Mouse (Mus musculus) layer of hippocampus, postnatal 25 days (tissue): ENCODE results near the gene Ric8b. TPM values are rescaled to one million over a fixed set of nuclear protein-coding genes. Genes with fewer than 3 reads are reported as not detected.

Experiments
- DNase-seq, 2 experiments: peaks; one replicate each; pipeline ENCODE4 v3.0.0; 2022; ENCODE audit warnings: mixed read lengths in 2 of 2, low spot score in 1 of 2; ENCODE audit errors: extremely low spot score in 1 of 2
- total RNA-seq, 2 experiments: library from RNA; stranded (reverse); gene quantifications; 2 replicates each; pipeline ENCODE4 v1.2.3; 2021

Gene Ric8b
- total RNA-seq, 2 experiments from 2014 or later, result 35.4 to 41.0 TPM

DNA sequence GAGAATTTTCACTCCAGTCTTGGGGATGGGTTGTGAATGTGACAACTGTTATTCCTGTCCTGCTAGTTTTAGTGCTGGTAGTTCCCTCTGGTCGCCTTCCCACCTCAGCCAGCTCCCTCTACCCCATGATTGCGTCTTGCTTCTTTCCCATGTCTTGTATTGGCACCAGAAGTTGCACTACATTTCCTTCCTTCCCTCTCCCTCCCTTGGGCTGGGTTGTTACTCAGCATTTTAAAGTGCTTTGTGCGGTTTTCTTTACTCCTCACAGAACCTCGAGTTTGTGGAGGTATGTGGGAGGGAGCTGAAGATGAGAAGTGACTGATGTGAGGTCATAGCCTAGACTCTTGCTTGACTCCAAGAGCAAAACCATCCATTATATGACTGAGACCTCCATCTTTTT lies 38.8 kb downstream of the Ric8b start:
- DNase-seq, result no peak

DNA sequence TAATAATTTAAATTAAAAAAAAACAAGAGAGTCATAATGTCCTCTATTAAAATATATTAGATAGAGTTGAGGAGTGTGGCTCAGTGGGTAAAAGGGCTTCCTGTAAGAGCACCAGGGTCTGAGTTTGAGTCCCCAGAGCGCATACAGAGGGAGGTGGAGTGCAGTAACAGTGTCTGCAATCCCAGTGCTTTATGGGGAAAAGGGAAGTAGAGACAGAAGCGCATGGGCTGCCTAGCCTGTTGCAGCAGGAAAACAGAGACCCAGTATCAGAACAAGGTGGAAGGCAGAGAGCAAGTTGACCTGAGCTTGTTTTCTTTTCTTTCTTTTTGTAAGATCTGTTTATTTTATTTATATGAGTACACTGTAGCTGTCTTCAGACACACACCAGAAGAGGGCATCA lies 41.2 kb downstream of the Ric8b start:
- no peak for DNase-seq

DNA sequence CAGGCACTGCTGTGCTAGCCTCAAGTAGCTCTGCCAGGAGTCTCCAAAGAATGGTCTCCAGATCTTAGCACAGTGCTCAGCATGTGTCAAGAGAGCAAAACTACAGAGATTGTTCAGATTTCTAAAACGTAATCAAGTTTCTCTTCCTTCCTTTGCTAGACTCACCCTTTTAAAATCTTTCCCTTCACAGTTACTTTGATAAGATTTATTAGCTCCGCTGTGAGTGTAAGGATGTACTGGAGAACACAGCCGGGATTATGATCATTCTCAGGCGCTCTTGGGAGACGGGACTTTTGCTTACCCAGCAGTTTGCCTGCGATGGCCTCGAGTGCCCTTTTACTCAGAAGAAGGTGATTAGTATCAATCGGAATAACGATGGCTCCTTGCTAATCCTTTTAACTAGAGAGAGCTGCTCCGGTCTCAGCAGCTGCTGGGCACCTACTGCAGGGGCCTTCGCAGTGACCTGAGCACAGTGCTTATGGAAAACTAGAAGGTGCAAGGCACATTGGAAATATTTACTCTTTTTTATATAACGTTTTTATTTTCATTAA lies 43.0 kb downstream of the Ric8b start:
- no peak for DNase-seq

DNA sequence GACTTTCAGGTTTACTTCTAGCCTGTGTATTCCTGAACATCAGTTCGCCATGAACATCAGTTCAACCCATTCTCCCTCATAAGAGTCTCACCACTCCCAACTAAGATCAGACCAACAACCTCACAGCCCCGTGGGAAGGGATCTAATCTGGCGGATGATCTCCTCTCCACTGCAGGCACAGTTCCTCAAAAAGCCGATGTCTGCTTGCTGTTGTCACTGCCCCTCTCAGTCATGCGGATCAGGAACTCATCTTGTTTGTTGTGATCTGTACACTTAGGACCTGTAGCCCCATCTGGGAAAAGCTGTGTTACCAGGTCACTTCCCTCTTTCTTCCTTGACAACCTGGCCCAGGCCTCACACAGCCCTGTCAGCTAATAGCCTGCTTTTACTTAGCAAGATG lies 45.7 kb downstream of the Ric8b start:
- no peak for DNase-seq

DNA sequence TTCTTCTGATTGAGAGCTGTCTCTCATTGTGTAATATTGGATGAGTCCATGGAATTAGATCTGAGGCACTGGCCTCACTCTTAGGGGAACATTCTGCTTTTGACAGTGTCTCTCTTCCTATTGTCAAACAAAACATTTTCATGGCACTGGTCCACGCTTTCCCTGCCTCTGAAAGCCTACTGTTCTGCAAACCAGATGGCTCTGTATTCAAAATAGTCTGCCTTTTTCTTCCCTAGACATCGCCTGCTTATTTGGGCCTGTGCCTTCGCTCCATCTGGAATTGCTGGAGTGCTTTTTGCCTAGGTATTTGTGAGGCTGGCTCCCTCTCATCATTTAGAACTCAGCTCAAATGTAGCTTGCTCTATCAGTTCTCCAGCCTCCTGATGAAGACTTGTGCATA lies 46.3 kb downstream of the Ric8b start:
- DNase-seq, result peak; percentile 17 to 60

DNA sequence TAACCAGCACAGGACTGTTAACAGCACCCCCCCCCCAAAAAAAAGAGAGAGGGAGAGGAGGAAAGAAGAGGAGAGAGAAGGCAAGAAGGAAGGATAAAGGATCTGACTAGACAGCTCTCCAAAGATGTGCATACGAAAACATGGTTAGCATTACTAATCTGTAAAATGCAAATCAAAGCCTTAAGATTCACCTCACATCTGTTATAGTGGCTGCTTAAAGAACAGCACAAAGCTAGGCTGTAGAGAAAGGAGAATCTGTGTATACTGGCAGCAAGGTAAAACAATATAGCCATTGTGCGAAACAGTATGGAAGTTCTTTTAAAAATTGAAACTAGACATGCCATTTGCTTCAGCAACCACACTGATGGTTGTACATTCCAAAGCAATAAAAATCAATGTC lies 49.1 kb downstream of the Ric8b start:
- DNase-seq, result no peak

DNA sequence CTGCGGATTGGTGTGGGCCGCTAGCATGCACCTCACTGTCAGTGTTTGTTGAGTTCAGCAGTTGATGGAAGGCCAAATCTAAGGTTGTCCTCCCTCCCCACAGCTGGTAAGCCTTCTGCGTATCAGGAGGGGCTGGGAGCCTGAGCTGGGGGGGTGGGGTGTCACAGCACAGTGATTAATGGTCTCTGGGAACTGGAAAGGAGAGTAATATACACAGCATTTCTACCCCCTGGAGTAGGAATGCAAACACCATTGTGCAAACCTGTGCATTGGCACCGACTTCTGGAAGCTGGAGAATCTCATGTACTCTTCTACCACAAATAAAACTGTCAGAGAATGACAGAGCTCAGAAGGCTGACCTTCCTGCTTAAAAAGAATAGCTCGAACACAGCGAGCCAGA lies 50.2 kb downstream of the Ric8b start:
- DNase-seq, result no peak

DNA sequence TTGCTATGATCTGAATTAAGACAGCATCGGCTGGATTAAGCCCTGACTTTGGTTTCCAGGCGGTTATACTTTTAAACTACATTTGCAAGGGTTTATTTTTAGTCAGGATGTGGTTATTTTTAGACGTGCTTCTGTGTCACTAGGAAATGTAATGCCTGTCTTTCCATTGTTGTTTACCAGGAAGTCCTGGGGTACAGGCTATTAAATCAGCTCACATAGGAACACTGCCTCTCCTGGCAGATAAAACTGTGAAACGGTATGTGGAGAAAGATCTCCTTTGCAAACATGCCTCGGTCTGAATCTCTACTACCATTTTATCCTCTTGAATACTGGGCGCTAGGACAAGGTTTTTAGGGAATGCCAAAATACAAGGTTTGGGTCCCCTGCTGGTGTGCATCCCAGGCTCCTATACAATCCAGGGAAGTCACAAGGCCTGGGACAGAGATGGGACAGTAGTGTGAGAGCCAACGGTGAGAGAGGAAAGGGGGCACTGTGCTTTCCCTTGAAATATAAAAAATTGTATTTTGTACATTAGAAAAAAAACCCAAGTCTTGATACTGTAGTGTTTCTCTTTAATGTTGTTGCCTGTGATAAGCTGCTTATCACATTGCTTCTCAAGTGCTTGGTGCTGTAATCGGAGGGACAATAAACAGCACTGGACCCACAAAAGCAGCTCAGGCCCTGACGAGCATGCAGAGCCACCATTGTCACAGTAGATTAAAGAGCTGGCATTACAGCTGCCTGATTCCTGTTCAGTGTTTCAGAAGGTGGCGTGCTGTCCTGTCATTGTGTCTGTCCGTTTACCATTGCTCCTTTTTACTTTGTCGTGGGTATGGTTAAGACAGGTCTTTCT lies 51.7 kb downstream of the Ric8b start:
- no peak for DNase-seq

DNA sequence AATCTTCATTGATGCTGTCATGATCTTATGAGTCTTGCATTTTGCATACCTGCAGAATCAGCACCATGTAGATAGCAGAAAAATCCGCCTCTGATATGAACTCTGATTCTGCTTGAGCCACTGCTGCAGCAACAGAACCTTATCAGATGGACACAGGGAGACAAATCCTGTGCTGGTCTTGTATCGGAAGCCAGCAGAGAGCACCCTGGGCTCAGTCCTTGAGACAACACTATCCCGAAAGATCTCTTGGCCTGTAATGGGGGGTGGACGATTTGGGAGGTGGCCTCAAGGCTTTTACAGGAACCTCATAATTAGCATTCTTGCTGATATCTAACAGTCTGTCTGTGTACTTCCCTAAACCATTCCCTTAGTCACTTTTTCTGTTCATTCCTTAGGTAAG lies 57.8 kb downstream of the Ric8b start:
- no peak for DNase-seq

DNA sequence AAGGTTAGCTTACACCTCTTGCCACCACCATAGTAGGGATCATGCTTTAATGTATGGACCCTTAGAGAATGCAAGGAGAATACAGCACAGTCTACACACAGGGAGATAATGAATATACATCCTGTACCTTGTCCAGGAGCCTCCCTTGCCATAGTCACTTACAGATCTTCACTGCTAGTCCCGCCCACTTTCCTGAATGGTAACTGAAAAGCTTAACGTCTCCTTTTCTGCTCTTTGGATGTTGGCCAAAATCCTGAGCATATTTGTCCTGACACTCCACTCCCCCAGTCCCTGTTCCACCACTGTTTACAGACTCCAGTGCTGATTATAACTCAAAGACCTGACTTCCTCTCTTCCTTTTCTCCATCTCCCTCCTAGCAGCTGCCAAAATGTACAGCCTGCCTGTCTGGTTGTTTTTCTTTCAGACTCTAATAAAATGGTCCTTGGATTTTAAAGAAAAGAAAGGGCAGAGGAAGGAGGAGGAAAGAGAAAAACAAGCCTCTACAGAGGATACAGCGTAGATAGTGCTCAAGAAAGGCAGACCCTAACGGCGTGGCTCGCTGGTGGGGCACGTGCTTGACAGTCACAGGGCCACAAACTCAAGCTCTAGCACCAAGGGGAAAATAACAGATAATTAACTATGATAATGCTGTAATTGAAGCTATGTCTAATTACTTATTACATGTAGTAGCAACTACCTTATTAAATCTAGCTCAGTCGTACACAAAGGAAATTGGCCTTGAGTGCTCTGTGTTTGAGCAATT lies 59.4 kb downstream of the Ric8b start:
- no peak for DNase-seq

DNA sequence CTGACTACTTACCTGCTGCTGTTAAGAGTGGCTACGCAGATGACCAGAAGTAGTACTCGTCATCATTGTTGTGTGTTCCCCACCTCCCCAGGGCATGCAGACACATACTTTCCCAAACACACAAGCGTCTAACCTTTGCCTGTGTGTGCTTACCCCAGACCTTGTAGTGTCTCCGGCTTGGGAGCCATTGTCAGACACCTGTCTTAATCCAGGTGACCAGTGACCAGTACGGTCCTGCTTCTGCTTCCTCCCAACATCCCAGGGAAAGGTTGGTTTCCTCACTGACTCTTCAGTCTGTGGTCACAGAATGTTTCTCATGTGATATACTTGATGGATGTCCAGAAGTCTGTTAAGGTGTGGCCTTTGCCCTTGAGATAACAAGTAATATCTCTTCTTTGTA lies 62.9 kb downstream of the Ric8b start:
- DNase-seq, result no peak

DNA sequence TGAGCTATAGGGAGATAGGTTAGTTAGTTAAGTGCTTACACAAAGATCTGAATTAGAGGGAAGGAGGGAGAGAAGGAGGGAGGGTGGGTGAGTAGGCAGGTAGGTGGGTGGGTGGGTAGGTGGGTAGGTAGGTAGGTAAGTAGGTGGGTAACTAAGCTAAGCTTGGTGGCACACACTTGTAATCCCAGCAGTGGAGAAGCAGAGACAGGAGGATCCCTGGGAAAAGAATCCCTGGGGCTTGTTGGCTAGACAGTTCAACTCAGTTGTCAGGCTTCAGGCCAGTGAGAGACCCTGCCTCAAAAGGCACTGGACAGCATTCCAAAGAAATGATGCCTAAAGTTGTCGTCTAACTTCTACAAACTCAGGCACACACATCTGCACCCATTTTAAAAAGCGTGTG lies 64.0 kb downstream of the Ric8b start:
- DNase-seq, result no peak

DNA sequence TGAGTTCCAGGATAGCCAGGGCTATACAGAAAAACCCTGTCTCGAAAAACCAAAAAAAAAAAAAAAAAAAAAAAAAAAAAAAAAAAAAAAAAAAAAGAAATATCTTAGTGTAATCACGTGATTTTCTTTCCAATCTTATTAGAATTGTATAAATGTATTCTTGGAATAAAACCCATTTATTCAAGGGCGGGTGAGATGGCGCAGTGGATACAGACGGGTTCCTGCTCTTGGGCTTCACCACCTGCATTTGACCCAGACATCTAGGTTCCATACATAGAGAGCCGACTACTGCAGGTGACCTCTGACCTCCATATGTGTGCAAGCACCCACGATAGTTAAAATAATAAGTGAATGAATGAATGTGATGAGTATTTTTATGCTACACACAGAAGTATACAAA lies 65.3 kb downstream of the Ric8b start:
- no peak for DNase-seq

DNA sequence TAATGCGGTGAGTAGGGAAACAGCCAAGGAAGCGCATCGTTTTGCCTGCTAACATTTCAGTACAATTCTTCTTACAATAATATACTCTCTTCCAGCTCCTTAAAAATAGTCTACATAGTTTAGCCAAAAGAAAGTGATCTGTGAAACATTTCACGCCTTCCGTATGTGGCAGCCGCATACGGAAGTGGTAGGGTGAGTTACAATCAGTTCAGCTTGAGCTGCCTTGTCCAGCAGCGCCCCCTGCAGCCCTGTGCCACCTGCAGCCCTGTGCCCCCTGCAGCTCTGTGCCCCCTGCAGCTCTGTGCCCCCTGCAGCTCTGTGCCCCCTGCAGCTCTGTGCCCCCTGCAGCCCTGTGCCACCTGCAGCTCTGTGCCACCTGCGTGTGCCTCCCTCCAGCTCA lies 68.5 kb downstream of the Ric8b start:
- peak in 1 of 2 experiments; percentile 52 for DNase-seq

DNA sequence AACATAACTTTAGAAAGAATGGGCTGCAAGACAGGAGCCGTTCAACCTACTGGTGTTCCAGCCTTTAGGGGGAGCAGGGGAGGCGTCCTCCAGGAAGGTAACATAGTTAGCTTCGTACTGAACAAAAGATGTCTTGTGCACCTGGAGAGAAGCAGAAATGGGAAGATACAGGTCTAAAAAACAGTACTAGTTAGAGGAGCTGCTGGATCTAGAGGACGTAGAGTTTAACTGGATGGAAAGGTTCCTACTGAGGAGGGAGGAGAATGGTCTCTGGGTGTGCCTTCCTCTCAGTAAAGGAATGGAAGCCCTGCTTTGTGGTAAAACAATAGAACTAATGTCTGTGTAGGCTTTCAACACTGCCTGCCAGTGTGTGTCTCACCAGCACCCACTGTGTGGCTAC lies 70.2 kb downstream of the Ric8b start:
- no peak for DNase-seq

DNA sequence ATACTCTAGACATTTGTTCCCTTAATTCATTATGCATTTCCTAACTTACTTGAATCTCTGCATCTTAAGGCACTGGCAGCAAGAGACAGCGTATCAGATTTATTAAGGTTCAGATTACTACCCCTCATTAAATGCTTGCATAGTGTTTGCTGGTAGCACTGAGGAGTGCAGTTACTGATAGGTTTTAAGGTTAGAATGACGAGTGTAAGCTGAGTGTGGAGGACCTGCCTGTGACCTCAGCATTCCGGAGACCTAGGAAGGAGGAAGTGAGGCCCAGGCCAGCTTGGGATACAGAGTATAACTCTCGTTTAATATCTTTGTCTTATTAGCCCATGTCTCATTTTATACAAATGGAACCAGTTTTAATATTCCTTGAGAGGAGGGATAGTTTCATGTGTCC lies 71.2 kb downstream of the Ric8b start:
- no peak for DNase-seq

DNA sequence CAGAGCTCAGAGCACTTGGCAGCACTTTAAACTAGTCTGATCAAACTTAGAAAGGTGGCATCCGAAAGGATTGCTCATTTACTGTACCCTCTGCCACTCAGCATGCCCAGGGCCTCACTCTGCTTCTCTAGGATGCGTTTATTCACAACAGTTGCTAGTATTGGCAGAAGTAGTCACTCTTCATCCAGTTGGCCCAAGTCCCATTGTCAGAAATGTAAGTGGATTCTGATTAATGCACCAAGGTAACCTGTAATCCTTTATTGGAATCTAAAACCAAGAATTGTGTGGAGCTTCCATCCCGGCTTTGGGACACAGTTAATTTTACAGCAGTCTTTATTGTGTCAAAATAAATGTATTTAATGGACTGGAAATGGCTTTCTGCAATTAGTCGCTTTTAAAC lies 76.9 kb downstream of the Ric8b start:
- no peak for DNase-seq

DNA sequence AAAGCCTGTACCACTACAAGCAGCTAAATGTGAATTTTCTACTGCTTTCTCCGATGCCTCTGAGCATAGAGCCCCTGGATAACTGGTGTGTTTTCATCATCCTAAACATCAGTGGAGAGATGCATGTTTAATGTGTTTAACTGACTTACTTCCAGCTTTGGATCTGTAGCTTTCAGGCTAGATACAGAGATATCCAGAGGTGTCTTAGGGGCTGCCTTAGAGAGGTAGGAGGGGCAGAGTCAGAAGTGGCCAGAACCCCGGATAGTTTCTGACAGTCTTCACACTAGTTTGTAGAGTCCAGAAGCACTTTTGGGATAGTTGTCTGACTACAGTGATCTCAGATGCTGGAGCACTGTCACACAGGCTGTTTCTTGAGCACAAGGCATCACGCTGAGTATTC lies 77.6 kb downstream of the Ric8b start:
- DNase-seq, result no peak

DNA sequence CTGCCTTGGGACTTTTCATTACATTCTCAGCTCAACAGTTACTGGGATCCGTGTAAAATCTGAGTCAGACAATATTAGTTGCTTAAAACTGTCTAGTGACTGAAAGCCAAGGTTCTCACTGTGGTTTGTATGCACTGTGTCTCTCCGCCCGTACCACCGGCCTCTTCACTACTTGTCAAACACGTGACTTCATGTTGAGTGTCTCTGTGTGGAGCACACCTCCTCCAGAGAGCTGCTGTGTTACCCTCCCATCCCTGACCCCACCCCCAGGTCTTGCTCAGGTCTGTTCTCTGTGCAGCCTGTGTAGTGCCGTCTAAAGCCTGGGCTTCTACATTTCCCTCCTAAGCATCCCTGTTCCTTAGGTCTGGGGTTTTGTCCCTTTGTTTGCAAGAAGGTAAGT lies 79.0 kb downstream of the Ric8b start:
- no peak for DNase-seq

DNA sequence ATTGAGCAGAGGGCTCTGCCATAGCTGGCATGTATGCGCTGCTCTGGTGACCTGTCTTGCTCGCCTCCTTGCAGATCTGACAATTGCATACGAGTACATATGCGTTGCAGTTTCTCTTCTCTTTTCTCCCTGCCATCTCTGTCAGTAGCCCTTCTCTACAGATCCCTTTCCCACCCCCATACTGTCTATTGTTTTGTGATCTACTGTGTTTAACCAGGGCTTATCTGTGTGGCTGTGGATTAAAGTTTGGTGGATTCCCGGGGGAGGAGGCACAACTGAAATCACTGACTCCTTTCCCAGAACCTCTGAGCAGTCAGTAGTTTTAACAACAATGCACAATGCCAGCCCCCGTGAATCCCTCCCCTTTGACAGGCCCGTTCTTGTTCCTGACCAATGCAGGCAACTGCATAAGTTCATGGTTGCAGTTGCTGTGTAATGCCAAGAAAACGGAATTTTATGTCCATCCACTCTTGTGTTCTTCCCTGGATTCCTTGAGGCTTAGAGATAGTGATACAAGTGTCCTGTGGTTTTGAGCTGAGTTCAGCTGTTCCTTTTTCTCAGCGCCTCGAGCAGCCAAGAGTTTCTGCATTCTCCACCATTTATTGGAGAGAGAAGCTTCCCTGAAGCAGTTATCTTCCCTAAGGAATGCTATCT lies 80.3 kb downstream of the Ric8b start:
- DNase-seq, result no peak

DNA sequence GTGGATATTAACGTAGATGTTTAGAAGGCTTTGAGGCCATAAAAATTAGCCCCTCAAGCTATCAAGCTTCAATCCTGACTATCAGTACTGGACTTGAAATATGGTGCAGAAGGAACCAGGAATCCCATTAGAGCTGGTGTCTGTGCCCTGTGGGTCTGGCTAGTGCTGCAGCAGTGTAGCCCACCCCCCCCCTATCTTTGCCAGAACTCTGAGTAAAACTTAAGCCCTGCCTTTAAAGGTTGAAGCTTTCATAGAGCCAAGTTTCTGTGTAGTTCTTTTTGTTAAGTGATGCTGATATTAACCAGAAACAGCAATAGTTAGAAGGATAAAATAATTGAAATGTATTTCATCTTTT lies 80.8 kb downstream of the Ric8b start:
- no peak for DNase-seq
